Mouse (Mus musculus): ENCODE measurements around the gene Gcgr.

GRCm38 (mm10) chr11:120575940-120576339 lies 45.4 kb downstream of the Gcgr start:
- TF ChIP-seq CTCF (IDR thresholded peaks at IDR 0.05; ENCODE audit: control insufficient read depth, insufficient read depth, low read length) (no peak), POLR2A (IDR thresholded peaks at IDR 0.05; ENCODE audit: borderline replicate concordance, control insufficient read depth, low read depth, low read length) (no peak)

Measured in bone marrow, adult 2 months (tissue).